Mouse (Mus musculus) lung, embryonic 15.5 days (tissue): ENCODE results near the gene Lrp10. TPM values are rescaled to one million over a fixed set of nuclear protein-coding genes. Genes with fewer than 3 reads are reported as not detected.

Experiments used
- ATAC-seq: fragments of 200-750 bp; cut with Nextera tagmentation; 2 replicates; pipeline ENCODE4 v1.8.0; 2017; ENCODE audit warnings: moderate number of reproducible peaks, borderline replicate concordance; ENCODE audit not compliant: low FRiP score, low TSS enrichment; ENCODE audit errors: extremely low read depth
- H3K27ac ChIP-seq: fragments of 300-500 bp; sonication (generic); 2 replicates; pipeline ENCODE4 v1.5.1; 2015; ENCODE audit warnings: moderate library complexity, mild to moderate bottlenecking, inconsistent platforms
- H3K27me3 ChIP-seq: fragments of 300-500 bp; sonication (generic); 2 replicates; pipeline ENCODE4 v1.6.1; 2015; ENCODE audit warnings: inconsistent platforms
- H3K36me3 ChIP-seq: fragments of 300-500 bp; sonication (generic); 2 replicates; pipeline ENCODE4 v1.6.1; 2015; ENCODE audit warnings: inconsistent platforms
- H3K4me1 ChIP-seq: fragments of 300-500 bp; sonication (generic); 2 replicates; pipeline ENCODE4 v1.6.1; 2015; ENCODE audit warnings: inconsistent platforms
- H3K4me2 ChIP-seq: fragments of 300-500 bp; sonication (generic); 2 replicates; pipeline ENCODE4 v1.6.1; 2015; ENCODE audit warnings: inconsistent platforms, mild to moderate bottlenecking, moderate library complexity
- H3K4me3 ChIP-seq: fragments of 300-500 bp; sonication (generic); 2 replicates; pipeline ENCODE4 v1.5.1; 2015; ENCODE audit warnings: mild to moderate bottlenecking, inconsistent platforms
- H3K9ac ChIP-seq: fragments of 300-500 bp; sonication (generic); 2 replicates; pipeline ENCODE4 v1.6.1; 2015; ENCODE audit warnings: inconsistent platforms
- H3K9me3 ChIP-seq: fragments of 300-500 bp; sonication (generic); 2 replicates; pipeline ENCODE4 v1.6.1; 2016; ENCODE audit warnings: inconsistent platforms
- WGBS: fragments of 180-500 bp; shearing (Covaris S2); methylation state at CpG from one replicate; pipeline ENCODE4 v1.1.7; 2015; 5-methylcytosine and 5-hydroxymethylcytosine counted together
- polyA plus RNA-seq: library from polyadenylated mRNA; unstranded; fragments of >200 nt; fragmentation: Nextera tagmentation; extraction: Ambion mirVana; gene quantifications from 2 replicates; pipeline ENCODE4 v1.2.1, GENCODE M21; 2015

Gene Lrp10
- polyA plus RNA-seq, 1 experiment from 2014 or later = 57.5 TPM

- H3K9me3 ChIP-seq = no peaks in the 10 kb centered on the region
- no peak for ATAC-seq
- 0 out of 2 replicates have a peak, but pooled peaks cover 5% of the 10 kb centered on the region for H3K36me3 ChIP-seq
- peaks cover 14% of the 10 kb centered on the region for H3K4me1 ChIP-seq
- H3K9ac ChIP-seq = no peak overlapping the region
- H3K27me3 ChIP-seq = no peaks in the 10 kb centered on the region
- 66% methylated on average over 4 of the region's 4 CpGs for WGBS
- H3K27ac ChIP-seq = no peak overlapping the region
- no peak overlapping the region for H3K4me3 ChIP-seq
- no peak overlapping the region for H3K4me2 ChIP-seq
Measured at GRCm38 (mm10) chr14:54462146-54462545, 1.8 kb upstream of the Lrp10 start.

DNA sequence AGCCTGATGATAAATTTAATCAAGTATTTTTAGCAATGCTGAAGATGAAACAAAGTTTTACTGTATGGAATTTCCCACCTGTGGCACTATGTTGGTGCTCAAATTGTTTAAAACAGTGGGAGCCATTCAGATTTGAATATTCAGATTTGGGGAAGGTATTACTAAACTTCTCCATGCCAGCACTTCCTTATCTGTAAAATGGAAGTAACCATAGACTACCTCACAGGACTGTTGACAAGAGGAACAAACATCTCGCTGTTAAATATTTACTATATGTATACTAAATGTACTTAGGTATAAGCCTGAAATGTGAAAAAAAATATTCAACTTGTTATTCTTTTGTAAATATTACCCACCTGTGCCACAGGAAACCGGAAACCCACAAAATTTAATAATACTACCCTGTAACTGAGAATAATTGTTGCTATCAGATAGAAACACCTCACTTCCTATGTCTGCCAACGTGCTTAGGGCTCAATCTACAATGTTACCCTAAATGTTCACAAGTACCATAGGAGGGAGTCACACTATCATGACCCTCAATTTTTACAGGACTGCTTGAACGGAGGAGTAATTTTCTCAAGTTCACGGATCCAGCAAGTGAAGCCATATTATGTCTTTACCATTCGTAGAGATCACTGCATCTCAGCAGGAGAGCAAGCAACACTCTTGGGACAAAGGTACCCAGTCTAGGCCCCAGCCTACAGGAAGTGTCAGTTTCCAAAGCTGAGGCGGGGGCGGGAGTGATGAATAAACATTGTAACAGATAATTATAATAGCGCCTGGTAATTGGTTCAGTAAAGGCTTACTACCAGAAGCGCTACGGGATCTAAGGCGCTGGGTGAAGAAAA is 604 bp upstream of the Lrp10 start:
- 12% methylated on average over 12 of the region's 12 CpGs for WGBS
- Histone ChIP-seq H3K27ac (peak overlapping the region; percentile 86), H3K4me1 (peaks cover 14% of the 10 kb centered on the region), H3K36me3 (peaks cover 17% of the 10 kb centered on the region), H3K9me3 (no peaks in the 10 kb centered on the region), H3K27me3 (no peaks in the 10 kb centered on the region), H3K4me2 (peak overlapping the region; percentile 91), H3K9ac (peak overlapping the region; percentile 82), H3K4me3 (peak overlapping the region; percentile 87)
- no peak for ATAC-seq

GRCm38 (mm10) chr14:54464293-54465005 is 512 bp downstream of the Lrp10 start:
- WGBS = under 1% methylated on average over 56 of the region's 57 CpGs
- Histone ChIP-seq H3K27me3 (no peaks in the 10 kb centered on the region), H3K9me3 (no peaks in the 10 kb centered on the region), H3K9ac (peak overlapping the region; percentile 82), H3K4me1 (peaks cover 14% of the 10 kb centered on the region), H3K4me3 (peak overlapping the region; percentile 87), H3K36me3 (peaks cover 28% of the 10 kb centered on the region), H3K4me2 (peak overlapping the region; percentile 91), H3K27ac (peak overlapping the region; percentile 86)
- peak; percentile 64 for ATAC-seq

DNA sequence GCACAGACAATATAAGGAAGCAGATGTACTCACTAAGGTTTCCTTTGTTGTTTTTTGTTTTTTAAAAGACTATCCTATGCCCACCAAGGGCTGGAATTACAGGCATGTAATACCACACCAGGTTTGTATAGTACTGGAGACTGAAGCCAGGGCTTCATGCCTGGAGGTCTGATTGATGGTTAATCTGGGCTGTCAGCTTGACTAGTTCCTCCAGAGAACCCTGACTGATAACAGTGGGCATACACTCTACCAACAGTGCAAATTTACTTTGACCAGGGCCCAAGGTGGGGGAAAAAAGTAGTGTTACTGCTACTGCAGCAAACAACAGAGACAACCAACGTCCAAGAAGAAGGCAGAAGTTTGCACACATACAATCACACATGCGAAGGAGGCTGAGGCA is 7.5 kb downstream of the Lrp10 start:
- Histone ChIP-seq H3K36me3 (peaks cover 34% of the 10 kb centered on the region), H3K4me1 (peaks cover 21% of the 10 kb centered on the region), H3K27ac (peak overlapping the region; percentile 29; the same call in 1 of the 2 replicates), H3K27me3 (no peaks in the 10 kb centered on the region), H3K4me3 (no peak overlapping the region), H3K9me3 (no peaks in the 10 kb centered on the region), H3K9ac (no peak overlapping the region), H3K4me2 (no peak overlapping the region)
- WGBS = 85% methylated on average over 2 of the region's 2 CpGs
- ATAC-seq = no peak

- H3K27ac ChIP-seq = no peak overlapping the region; the same call in 1 of the 2 replicates
- no peak for ATAC-seq
- no peak overlapping the region for H3K4me2 ChIP-seq
- no peaks in the 10 kb centered on the region for H3K9me3 ChIP-seq
- no peak overlapping the region for H3K9ac ChIP-seq
- H3K4me3 ChIP-seq = no peak overlapping the region
- peaks cover 4% of the 10 kb centered on the region; the same call in 1 of the 2 replicates for H3K27me3 ChIP-seq
- H3K36me3 ChIP-seq = peaks cover 27% of the 10 kb centered on the region
- H3K4me1 ChIP-seq = peaks cover 33% of the 10 kb centered on the region
- 53% methylated on average over 5 of the region's 5 CpGs for WGBS
Measured at GRCm38 (mm10) chr14:54472671-54473070, 8.7 kb downstream of the Lrp10 start.

- no peak overlapping the region for H3K9ac ChIP-seq
- H3K4me3 ChIP-seq = no peak overlapping the region
- H3K4me1 ChIP-seq = peaks cover 42% of the 10 kb centered on the region
- WGBS = 63% methylated on average over 5 of the region's 5 CpGs
- ATAC-seq = no peak
- peaks cover 20% of the 10 kb centered on the region for H3K27me3 ChIP-seq
- H3K36me3 ChIP-seq = peaks cover 6% of the 10 kb centered on the region; the same call in 1 of the 2 replicates
- no peak overlapping the region for H3K27ac ChIP-seq
- peak overlapping the region; percentile 83; the same call in 1 of the 2 replicates for H3K4me2 ChIP-seq
- H3K9me3 ChIP-seq = no peaks in the 10 kb centered on the region
Measured at GRCm38 (mm10) chr14:54474744-54475143, 10.8 kb downstream of the Lrp10 start.

DNA sequence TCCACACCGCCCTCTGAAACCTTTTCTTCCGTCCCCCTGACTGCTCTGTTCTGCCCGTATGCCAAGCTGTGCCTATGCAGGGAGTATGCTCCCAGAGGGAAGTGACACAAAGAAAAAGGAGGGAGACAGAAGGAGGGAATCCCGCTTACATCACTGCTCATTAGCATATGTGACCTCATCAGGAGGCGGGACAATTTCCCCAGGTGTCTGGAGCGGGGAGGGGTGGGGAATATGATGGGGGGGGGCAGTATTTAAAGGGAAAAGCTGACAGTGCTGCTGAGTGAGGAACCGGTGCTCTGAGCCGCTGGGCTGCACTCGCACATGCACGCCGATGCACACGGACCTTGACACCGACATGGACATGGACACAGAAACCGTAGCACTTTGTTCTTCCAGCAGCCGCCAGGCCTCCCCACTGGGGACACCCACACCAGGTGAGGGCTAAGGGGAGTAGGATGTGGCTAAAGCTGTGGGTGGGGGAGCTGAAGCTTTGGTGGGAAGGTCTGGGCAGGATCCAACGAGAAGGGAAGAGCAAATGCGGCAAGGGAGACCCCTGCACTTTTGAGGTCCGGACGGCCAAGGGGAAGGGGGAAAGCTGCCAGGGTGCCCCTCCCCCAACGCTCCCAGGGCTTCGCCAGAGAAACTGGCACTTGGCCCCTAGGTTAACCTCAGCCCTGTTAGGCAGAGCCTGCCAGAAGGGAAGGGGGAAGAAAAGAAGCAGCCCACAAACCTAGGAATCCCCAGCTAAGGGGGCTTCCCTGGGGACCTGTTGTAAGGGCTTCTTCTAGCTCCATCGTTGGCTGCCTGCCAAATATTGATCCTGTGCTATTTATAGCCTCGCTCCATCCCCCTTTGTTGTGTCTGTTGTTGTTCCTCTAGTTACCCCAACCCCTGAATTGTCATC is 12.3 kb downstream of the Lrp10 start, which contains the start of gene Rem2:
Rem2 (plus strand) TSS at position 160 of the 904 bp plus-strand sequence.
- Histone ChIP-seq H3K27me3 (peaks cover 33% of the 10 kb centered on the region), H3K9me3 (no peaks in the 10 kb centered on the region), H3K4me2 (peak within 1 kb of the TSS; percentile 83), H3K4me3 (peak within 1 kb of the TSS; percentile 46), H3K4me1 (peaks cover 43% of the 10 kb centered on the region), H3K36me3 (no peaks in the 10 kb centered on the region), H3K27ac (peak within 1 kb of the TSS; percentile 43), H3K9ac (peak within 1 kb of the TSS; percentile 34)
- peak; percentile 39 for ATAC-seq
- WGBS = under 1% methylated on average over 23 of the region's 23 CpGs

DNA sequence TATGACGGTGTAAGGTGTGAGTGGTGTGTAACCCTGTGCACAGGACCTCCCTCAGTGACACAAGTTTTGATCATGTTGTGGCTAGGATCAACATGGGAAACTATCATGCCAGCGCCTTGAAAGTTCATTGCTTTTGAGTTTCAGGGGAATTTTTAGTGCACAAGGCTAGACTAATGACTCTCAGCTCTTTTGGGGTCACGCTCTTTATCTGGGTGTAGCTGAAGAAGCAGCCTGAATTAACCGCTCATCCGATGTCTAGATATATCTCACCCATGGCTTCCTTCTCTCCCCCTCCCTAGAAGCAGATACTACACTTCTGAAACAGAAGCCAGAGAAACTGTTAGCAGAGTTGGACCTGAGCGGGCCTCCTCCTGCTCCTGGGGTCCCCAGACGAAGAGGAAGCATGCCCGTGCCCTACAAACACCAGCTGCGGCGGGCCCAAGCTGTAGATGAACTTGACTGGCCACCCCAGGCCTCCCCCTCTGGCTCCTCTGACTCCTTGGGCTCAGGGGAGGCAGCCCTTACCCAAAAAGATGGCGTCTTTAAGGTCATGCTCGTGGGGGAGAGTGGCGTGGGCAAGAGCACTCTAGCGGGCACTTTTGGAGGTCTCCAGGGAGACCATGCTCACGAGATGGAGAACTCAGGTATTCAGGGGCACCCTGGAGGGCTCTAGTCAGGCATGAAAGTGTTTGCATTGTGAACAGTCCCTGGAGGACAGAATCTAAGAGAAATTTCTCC is 13.4 kb downstream of the Lrp10 start:
- Histone ChIP-seq H3K4me1 (peaks cover 43% of the 10 kb centered on the region), H3K4me2 (peak overlapping the region; percentile 83), H3K27ac (peak overlapping the region; percentile 1; the same call in 1 of the 2 replicates), H3K36me3 (no peaks in the 10 kb centered on the region), H3K9me3 (no peaks in the 10 kb centered on the region), H3K27me3 (peaks cover 33% of the 10 kb centered on the region), H3K4me3 (no peak overlapping the region), H3K9ac (no peak overlapping the region)
- no peak for ATAC-seq
- 67% methylated on average over 15 of the region's 15 CpGs for WGBS

- H3K4me3 ChIP-seq = peak overlapping the region; percentile 43
- peak overlapping the region; percentile 38 for H3K9ac ChIP-seq
- no peaks in the 10 kb centered on the region for H3K36me3 ChIP-seq
- peaks cover 33% of the 10 kb centered on the region for H3K27me3 ChIP-seq
- WGBS = 2% methylated on average over 40 of the region's 40 CpGs
- peaks cover 41% of the 10 kb centered on the region for H3K4me1 ChIP-seq
- ATAC-seq = no peak
- H3K9me3 ChIP-seq = no peaks in the 10 kb centered on the region
- peak overlapping the region; percentile 86 for H3K4me2 ChIP-seq
- no peak overlapping the region for H3K27ac ChIP-seq
Measured at GRCm38 (mm10) chr14:54479451-54479920, 15.5 kb downstream of the Lrp10 start.

GRCm38 (mm10) chr14:54480673-54481072 is 16.7 kb downstream of the Lrp10 start:
- Histone ChIP-seq H3K4me3 (no peak overlapping the region), H3K36me3 (no peaks in the 10 kb centered on the region), H3K27ac (no peak overlapping the region), H3K4me1 (peaks cover 30% of the 10 kb centered on the region), H3K27me3 (peaks cover 33% of the 10 kb centered on the region), H3K4me2 (no peak overlapping the region), H3K9ac (no peak overlapping the region), H3K9me3 (no peaks in the 10 kb centered on the region)
- 65% methylated on average over 6 of the region's 6 CpGs for WGBS
- ATAC-seq = no peak
